Mouse (Mus musculus) kidney, adult 9 months (tissue): ENCODE data around the gene Castor1.

Source experiments
- DNase-seq: peaks from one replicate; pipeline ENCODE4 v3.0.0; 2022

The Castor1 gene

GRCm38 (mm10) chr11:4264066-4264465, 46.0 kb downstream of the Castor1 start:
- no peak for DNase-seq

- peak; percentile 47 for DNase-seq
Observed at GRCm38 (mm10) chr11:4266271-4267201, 48.5 kb downstream of the Castor1 start.

- no peak for DNase-seq
Observed at GRCm38 (mm10) chr11:4267202-4267578, 49.2 kb downstream of the Castor1 start.

GRCm38 (mm10) chr11:4268500-4268899, 50.5 kb downstream of the Castor1 start:
- no peak for DNase-seq

- DNase-seq = no peak
Observed at GRCm38 (mm10) chr11:4270744-4271459, 52.9 kb downstream of the Castor1 start.

GRCm38 (mm10) chr11:4271544-4271943, 53.5 kb downstream of the Castor1 start:
- no peak for DNase-seq
